Mouse (Mus musculus) layer of hippocampus, postnatal 14 days (tissue): Measurements from ENCODE around the gene Sds. TPM values are rescaled to one million over a fixed set of nuclear protein-coding genes. Genes with fewer than 3 reads are reported as not detected.
"Not testable (repeated sequence)": the region's sequence is repeated elsewhere in the genome, so short reads cannot be mapped to it uniquely, and the experiment has no call there.

Experiments used
- DNase-seq, 2 experiments: peaks; one replicate each; pipeline ENCODE4 v3.0.0; 2021 to 2022; ENCODE audit warnings: low spot score in 2 of 2, mixed read lengths in 1 of 2
- total RNA-seq, 2 experiments: library from RNA; stranded (reverse); gene quantifications; 2 replicates each; pipeline ENCODE4 v1.2.3; 2021

Gene Sds
- total RNA-seq, 2 experiments from 2014 or later = not detected

DNA sequence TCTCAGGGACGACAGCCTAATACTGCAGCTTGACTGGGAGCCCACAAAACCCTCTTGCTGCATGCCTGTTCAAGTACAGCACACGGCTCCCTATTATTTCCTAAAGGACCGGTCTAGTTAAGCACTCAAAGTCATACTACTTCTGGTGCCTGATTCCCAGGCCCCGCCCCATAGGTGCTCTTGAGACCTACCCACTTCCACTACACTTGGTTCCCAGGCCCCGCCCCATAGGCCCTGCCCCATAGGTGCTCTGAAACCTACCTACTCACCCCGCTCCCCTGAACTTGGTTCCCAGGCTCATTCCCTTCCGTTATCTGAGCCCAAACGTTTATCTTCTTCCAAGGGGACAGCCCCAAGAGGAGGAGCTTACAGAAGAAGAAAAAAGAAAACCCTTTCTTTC, 11.5 kb downstream of the Sds start:
- DNase-seq = no peak

DNA sequence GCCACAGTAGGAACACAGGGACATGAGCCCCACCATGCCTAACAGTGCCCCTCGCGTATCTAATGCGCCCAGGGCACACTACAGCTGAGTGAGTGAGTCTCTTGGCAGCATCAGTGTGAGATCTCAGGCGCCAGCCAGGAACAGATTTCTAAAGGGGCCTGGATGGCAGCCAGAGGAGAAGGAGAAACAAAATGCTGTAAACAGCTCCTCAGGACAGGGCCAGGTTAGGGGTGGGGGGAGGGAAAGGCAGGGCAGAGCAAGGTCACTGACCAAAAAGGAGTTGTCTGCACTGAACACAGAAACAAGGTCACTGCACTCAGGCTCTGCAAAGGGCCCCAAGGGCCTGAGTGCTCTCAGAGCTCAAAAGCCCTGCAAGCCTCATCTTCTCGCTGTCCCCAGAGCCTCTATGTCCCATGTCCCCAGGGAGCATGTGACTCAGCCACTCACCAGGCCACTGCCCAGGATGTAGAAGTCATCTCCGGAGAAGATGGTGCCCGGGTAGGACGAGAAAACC, 14.4 kb downstream of the Sds start:
- DNase-seq = peak; percentile 62 to 80

DNA sequence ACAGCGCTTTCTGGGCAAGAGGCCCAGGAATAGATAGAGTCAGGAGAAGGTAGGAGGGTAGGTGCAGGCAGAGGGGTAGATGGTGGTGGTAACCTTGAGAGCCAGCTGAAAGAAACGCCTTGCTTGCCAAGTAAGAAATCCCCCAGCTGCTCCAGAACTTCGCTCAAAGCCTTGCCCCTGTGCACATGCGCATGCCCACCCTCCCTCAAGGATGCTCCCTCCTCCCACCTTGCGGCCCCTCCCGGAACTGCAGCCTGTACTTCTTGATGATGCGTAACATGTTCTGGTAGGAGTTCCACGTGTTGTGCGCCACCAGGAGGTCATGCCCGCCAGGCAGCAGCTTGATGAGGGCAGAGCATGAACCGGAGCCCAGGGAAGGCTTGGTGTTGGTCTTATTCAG, 16.1 kb downstream of the Sds start:
- no peak for DNase-seq

DNA sequence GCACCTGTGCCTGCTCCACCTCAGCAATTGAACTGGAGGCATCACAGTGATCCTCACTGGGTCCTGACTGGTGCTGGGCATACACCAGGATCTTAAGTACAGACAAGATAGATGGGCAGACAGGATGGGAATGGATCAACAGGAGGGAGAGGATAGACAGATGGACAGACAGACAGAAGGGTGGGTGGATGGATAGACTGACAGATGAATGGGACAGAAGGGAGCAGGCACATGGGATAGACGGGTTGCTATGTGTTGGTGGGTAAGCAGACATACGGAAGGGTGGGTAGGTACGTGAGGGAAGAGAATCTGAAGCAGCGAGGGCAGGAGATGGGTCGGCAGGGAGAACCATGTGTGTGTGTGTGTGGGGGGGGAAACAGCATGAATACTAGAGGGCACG, 17.1 kb downstream of the Sds start:
- peak; percentile 49 to 77 for DNase-seq

DNA sequence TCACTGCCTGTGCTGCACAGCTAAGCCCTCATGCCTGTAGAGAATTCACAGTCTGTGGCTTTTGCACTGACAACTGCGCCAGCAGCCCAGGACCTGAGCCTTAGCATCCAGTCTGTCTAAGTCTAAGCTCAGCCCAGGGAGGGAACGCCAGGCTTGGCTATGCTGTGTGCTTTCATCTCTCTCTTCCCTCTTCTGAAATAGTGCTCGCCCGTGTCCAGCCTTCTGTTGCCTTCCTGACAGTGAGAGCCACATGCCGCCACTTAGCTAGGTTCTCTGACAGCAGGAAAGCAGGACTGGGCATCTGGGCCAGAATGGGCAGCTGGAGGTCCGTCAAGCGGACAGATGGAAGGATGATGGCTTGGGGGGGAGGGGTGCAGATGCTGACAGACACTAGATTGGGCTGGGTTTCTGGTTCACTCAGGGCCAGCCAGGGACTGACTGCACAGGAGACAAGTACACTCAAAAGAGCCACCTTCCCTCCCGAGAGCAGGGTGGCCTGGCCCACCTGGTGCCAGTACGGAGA, 17.6 kb downstream of the Sds start:
- peak in 1 of 2 experiments; percentile 48 for DNase-seq

DNA sequence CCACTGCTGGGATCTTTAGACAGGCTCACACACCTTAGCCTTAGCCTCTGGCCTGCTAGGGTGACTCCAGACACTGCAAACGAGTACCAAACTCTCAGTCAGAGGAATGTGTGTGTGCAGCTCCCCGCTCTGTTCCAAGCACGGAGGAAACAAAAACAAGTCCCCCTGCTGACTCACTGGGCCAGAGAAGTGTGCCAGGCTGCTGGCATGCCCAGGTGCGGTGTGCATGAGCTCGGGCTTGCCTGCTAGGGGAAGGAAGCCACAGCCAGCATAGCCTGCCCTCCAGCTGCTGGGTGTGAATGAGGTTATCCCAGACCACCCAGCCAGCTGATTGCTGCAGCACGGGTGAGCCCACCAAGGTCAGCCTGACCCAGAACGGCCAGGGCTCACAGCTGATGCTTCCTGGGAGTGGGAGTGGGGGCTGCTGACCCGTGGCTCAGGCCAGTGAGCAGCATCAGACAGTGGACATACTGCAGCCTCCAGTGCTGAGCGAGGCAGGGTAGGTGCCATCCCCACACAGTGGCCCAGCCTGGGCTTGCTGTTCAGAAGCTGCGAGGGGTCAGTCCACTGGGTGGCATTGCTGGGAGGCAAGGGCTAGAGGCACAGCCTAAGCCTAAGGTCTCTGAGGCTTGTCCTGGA, 18.9 kb downstream of the Sds start:
- no peak for DNase-seq

DNA sequence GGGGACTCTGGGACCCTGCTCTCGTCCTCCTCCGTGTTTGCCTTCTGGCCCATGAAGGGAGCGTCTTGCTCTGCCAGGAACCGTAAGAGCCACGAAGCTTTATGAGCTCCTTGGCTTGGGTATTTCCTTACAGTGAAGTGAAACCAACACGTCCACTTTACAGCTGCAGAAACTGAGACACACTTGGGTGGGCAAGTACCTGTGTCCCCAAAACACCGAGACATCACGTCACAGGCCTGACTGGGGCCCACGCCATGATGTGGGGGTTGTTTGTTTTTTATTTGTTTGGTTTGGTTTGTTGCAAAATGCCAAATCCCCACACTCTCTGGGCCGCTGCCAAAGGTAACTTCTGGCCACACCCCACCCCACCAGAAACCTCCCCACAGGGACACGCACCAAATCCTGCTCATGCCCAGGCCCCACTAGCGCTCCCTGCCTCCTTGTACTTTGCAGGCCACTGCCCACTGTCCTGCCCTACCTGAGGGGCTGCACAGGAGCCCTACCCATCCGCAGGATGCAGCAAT, 19.4 kb downstream of the Sds start:
- no peak for DNase-seq

DNA sequence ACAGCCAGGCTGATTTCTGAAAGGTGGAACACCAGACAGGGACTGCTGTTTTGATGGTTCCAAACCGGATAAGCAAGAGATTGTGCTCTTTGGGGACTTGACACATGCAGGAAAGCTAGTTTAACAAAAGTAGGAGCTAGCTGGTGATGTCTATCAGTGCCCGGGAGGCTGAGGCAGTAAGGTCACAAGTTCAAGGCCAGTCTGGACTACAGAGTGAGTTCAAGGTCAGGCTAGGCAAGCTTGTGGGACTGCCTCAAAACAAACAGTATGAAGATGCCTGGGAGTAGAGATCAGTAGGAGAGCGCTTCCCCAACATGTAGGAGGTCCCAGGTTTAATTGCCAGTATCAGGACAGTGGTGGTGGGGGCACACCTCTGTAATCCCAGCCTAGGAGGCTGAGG, 20.7 kb downstream of the Sds start:
- no peak for DNase-seq

DNA sequence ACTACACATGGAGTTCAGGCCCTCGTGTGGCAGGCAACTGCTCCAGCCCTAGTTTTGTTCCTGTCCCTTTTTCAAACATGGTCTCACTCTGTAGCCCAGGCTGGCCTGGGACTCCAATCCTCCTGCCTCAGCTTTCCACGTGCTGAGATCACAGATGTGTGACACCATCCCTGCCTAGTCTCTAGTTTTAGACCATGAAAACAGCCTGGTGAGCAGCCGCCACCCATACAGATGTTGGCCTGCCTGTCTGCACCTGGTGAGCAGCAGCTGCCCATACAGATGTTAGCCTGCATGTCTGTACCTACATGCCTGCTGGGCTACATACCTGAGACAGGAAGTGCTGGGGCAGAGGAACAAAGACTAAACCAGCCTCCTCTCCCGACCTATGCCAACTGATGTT, 22.9 kb downstream of the Sds start:
- DNase-seq = no peak

DNA sequence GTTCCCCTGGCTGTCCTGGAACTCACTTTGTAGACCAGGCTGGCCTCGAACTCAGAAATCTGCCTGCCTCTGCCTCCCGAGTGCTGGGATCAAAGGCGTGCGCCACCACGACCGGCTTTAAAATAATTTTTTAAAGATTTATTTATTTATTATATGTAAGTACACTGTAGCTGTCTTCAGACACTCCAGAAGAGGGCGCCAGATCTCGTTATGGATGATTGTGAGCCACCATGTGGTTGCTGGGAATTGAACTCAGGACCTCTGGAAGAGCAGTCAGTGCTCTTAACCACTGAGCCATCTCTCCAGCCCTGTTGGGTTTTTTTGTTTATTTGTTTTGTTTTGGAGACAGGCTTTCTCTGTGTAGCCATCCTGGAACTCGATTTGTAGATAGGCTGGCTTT, 24.3 kb downstream of the Sds start:
- not testable (repeated sequence) for DNase-seq

DNA sequence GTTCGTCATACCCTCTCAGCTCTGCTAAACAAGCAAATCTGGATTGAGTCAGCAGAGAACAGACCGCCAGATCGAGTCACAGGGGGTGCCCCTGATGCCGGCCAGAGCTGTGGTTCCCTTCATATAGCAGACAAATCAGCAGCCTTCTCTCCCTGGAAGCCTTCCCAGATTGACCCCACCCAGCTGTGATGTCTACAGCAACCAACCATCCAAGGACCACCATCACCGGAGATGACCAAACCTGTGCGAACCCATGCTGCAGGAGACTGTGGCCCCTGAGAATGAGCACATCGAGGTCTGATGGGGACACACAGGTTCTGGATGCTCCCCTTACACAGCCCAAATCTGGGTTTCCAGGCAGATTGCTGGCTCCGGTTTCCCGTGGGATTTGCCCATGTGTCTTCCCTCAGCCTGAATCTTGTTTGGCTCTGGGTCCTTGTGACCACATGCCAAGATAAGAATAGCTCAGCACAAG, 25.9 kb downstream of the Sds start:
- peak; percentile 73 to 83 for DNase-seq

DNA sequence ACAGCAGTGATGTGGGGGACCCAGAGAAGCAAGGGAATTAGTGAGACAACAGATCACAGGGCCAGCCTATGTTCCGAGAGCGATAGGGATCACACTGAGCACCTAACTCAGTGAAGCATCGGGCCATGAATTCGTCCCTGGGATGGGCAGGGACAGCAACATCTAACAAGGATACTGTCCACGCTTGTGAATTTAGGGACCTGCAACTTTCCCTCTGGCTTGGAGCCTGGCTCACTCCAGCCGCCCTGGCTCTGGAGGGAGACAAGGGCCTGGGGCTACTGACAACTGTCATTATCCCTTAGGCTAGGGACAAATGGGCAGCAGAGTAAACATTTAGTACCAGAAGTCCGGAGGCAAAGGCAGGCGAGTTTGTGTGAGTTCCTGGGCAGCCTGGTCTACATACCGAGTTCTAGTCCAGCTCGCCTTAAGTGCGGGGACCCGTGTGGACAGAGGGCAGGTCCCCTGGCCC, 26.4 kb downstream of the Sds start:
- no peak for DNase-seq

DNA sequence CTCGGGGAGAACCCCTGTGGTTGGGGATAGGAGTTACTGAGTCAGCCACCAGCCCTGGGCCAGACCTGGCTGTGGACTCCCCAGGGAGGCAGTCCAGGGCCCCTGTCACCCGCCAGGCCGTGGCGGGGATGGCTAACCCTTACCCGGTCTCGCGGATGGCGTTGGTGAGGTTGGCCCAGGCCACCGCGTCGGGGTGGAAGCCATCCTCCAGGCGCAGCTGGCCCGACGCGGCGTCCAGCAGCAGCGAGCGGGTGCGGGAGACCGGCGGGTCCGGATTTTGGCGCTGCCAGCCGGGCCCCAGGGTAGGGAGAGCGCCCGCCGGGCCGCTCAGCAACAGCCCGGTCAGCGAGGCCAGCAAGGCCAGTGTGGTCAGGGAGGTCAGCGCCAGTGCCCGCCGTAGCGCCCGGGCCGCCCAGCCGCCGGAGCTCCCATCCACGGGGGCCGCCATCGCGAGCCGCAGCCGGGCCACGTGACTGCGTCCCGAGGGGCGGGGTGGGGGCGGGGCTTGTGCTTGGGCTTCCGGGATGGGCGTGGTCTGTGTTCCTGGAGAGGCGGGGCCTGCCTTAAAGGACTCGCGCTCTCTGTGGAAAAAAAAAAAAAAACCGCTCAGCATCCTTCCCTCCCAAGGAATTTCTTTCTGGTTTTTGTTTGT, 26.9 kb downstream of the Sds start, which contains the start of gene Plbd2:
Gene Plbd2 (minus strand): TSS at position 482 of the 652 bp plus-strand sequence.
- peak; percentile 72 to 81 for DNase-seq

DNA sequence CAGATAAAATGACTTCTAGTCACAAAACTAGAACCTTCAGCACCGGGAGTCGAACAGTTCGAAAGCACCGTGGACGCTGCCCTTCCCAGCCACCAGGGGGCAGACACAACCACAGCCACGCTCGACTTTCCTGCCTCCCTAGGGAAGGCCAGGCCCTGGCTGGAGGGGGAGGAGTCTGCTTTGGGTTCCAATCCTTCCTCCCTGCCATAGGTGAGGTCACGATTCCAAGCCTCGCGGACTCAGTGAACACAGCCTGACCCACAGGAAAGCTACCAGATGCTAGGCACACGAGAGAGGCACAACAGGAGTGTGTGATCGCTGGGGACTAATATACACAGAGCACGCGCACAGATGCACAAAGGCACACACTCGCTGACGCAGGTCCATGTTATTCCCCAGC, 29.0 kb downstream of the Sds start:
- DNase-seq = peak; percentile 53

DNA sequence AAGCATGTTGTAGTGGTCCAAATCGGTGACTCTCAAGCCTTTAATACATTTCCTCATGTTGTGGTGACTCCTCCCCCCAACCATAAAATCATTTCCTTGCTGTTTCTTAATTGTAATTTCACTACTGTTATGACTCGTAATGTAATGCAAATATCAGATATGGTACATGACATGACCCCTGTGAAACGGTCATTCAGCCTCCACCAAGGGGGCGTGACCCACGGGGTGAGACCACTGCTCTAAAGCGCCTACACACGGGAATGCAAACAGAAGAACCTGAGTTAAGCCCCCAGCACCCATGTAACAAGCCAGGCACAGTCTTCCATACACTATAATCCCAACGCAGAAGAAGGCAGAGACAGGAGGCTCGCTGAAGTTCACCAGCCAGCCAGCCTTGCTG, 29.5 kb downstream of the Sds start:
- no peak for DNase-seq

DNA sequence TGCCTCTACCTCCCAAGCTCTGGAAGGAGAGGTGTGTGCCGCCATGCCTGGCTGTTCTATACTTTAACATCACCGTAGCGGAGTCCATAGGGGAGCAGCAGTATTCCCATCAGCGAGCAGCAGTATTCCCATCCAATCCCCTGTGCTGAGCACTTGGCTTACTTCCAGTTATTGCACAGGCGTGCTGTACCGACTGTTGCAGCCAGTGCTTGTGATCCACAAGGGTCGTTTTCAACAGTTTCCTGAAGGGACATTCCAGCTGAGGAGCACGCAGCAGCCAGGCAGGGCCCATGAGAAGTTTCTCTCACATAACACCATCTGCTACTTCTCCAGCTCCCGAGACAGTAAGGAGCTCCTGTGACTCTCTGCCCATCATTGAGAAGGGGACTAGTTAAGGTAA, 30.2 kb downstream of the Sds start:
- no peak for DNase-seq

DNA sequence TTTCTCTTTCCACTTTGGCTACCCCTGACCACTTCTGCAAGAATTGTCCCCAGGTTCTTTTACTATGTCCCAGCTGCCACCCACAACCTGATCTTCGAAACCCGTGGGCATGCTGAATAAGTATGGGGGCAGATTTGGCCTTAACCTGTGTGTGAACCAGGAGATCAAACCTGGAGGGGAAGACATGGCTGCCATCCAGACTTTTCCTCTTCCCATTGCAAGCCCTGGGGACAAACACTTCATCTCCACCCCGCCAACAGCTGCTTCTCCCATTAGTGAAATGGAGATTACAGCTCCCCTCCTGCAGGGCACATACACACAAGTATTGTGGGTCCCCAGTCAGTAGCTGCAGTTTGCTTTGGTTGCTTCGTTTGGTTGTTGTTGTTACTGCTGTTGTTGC, 31.0 kb downstream of the Sds start:
- DNase-seq = no peak

DNA sequence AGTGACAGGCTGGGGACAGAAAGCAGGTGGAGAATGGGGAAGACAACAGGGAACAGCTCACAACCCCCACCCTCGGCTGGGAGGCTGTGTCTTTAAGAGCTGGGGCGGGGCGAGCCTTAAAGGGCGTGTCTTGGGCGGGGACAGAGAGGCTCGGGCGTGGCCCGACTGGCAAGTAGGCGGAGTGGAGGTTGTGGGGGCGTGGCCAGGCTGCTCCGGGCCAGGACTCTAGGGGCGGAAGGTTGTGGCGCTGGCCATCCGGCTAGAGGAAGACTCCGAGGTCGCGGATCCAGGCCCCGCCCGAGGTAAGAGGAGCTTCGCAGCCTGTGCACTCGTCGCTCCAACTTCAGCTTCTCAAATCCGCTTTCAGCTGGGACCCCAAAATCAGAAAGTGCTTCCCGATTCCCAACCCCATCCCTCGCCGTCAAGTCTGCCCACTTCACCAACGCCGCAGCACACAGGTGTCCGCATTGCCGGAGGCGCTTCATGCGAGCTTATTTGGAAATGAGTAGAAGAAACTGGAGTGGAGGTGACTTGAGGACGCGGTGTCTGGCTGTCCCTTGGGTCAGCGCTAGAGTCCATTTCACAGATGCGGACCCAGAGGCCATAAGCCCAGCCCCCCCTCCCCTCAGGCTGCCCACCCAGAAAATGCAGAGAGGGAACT, 34.8 kb downstream of the Sds start, which contains the start of gene Slc8b1:
Gene Slc8b1 (plus strand): TSS at position 187 of the 661 bp plus-strand sequence.
- peak; percentile 80 to 89 for DNase-seq

DNA sequence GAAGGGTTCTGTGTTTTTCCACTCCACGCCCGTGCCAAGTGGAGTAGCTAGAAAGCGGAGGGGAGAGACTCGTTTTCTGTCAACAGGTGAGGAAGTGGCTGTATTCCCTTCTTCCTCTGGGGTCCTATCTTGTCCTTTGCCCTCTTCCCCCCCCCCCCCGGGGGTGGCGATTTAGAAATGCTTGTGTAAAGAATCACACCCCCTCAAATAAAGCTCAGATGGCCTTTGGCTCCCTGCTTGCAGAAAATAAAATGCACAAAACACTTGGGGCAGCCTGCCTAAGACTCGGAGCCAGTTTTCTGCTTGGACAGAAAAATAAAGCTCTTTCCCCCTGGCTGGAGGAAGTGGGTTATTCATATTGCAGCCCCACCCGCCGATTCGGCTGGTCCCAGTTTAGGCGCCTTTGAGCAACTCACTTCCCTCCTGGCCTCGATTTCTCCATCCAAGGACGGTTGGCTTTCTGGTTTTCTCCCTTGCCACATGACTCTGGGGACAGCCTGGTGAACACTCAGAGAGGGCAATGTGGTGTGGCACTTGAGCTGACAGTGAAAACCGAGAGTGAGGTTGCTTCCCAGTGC, 35.4 kb downstream of the Sds start:
- no peak for DNase-seq

DNA sequence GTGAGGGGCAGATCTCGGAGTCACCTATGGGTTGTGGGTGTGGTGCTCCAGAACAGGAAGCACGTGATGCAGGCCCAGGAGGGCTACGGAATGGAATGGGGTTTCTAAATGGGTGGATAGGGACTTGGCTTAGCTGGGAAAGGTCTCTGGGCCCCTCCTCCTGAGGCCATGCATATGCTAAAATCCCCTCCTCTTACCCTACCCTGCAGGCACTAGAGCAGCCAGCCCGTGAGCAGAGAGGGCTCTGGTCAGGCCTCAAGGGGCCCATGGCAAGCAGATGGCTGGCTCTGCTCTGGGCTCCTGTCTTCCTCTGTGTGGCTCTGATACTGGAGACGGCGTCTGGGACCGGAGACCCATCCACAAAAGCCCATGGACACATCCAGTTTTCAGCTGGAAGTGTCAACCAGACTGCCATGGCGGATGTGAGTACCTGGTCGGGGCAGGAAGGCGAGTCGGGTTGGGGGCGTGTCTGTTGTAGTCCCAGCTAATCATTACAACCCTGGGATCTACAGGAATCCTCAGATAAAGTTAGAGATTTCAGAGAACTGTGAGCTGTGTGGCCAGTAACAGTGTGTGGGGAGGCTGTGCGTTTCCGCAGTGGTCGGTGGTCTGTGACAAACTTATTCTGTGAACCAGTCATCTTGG, 36.7 kb downstream of the Sds start:
- DNase-seq = no peak
